Mouse (Mus musculus): Measurements from ENCODE around the gene Lrfn1. TPM values are rescaled to one million over a fixed set of nuclear protein-coding genes. Genes with fewer than 3 reads are reported as not detected.

The Lrfn1 gene
- polyA plus RNA-seq, 1 experiment from 2014 or later = 0.97 TPM

- Histone ChIP-seq H3K36me3 (ENCODE audit: insufficient read depth, low read length) (no peaks in the 10 kb centered on the region), H3K27me3 (replicated peaks; ENCODE audit: insufficient read depth, low read length) (no peaks in the 10 kb centered on the region), H3K4me1 (ENCODE audit: insufficient read depth, low read depth, low read length) (no peaks in the 10 kb centered on the region), H3K4me3 (ENCODE audit: low read depth, low read length) (no peak overlapping the region), H3K27ac (ENCODE audit: low read length) (no peak overlapping the region), H3K4me2 (replicated peaks; ENCODE audit: low read depth, low read length) (no peak overlapping the region), H3K9me3 (ENCODE audit: low read length) (no peaks in the 10 kb centered on the region), H3K9ac (replicated peaks; ENCODE audit: low read depth) (no peak overlapping the region)
- no peak for TF ChIP-seq CTCF (IDR thresholded peaks at IDR 0.05)
- no peak for TF ChIP-seq EP300 (IDR thresholded peaks at IDR 0.05)
- ATAC-seq (no peak), DNase-seq (ENCODE audit: low spot score) (no peak)
- WGBS = 78% methylated on average over 13 of the region's 13 CpGs
Observed at GRCm38 (mm10) chr7:28444344-28444974, 7.3 kb upstream of the Lrfn1 start.

GRCm38 (mm10) chr7:28446446-28446845 is 5.3 kb upstream of the Lrfn1 start:
- Histone ChIP-seq H3K27me3 (replicated peaks; ENCODE audit: insufficient read depth, low read length) (no peaks in the 10 kb centered on the region), H3K4me3 (ENCODE audit: low read depth, low read length) (no peak overlapping the region), H3K27ac (ENCODE audit: low read length) (no peak overlapping the region), H3K9ac (replicated peaks; ENCODE audit: low read depth) (no peak overlapping the region), H3K36me3 (ENCODE audit: insufficient read depth, low read length) (no peaks in the 10 kb centered on the region), H3K9me3 (ENCODE audit: low read length) (no peaks in the 10 kb centered on the region), H3K4me1 (ENCODE audit: insufficient read depth, low read depth, low read length) (no peaks in the 10 kb centered on the region), H3K4me2 (replicated peaks; ENCODE audit: low read depth, low read length) (no peak overlapping the region)
- peak; percentile 47 for DNase-seq (ENCODE audit: low spot score)
- TF ChIP-seq EP300 (IDR thresholded peaks at IDR 0.05) = no peak
- TF ChIP-seq CTCF (IDR thresholded peaks at IDR 0.05) = peak; percentile 87
- no peak for ATAC-seq
- WGBS = 13% methylated on average over 12 of the region's 12 CpGs

GRCm38 (mm10) chr7:28447101-28447830 is 4.5 kb upstream of the Lrfn1 start:
- Histone ChIP-seq H3K27ac (ENCODE audit: low read length) (no peak overlapping the region), H3K4me1 (ENCODE audit: insufficient read depth, low read depth, low read length) (no peaks in the 10 kb centered on the region), H3K9ac (replicated peaks; ENCODE audit: low read depth) (no peak overlapping the region), H3K36me3 (ENCODE audit: insufficient read depth, low read length) (no peaks in the 10 kb centered on the region), H3K9me3 (ENCODE audit: low read length) (no peaks in the 10 kb centered on the region), H3K4me3 (ENCODE audit: low read depth, low read length) (no peak overlapping the region), H3K4me2 (replicated peaks; ENCODE audit: low read depth, low read length) (no peak overlapping the region), H3K27me3 (replicated peaks; ENCODE audit: insufficient read depth, low read length) (no peaks in the 10 kb centered on the region)
- no peak for DNase-seq (ENCODE audit: low spot score)
- 28% methylated on average over 12 of the region's 12 CpGs for WGBS
- no peak for TF ChIP-seq CTCF (IDR thresholded peaks at IDR 0.05)
- no peak for TF ChIP-seq EP300 (IDR thresholded peaks at IDR 0.05)
- no peak for ATAC-seq

GRCm38 (mm10) chr7:28447865-28448820 is 3.6 kb upstream of the Lrfn1 start:
- no peaks in the 10 kb centered on the region for H3K9me3 ChIP-seq (ENCODE audit: low read length)
- no peak for TF ChIP-seq CTCF (IDR thresholded peaks at IDR 0.05)
- TF ChIP-seq EP300 (IDR thresholded peaks at IDR 0.05) = no peak
- no peaks in the 10 kb centered on the region for H3K27me3 ChIP-seq (replicated peaks; ENCODE audit: insufficient read depth, low read length)
- H3K27ac ChIP-seq (ENCODE audit: low read length) = no peak overlapping the region
- no peaks in the 10 kb centered on the region for H3K4me1 ChIP-seq (ENCODE audit: insufficient read depth, low read depth, low read length)
- DNase-seq (ENCODE audit: low spot score) = no peak
- H3K9ac ChIP-seq (replicated peaks; ENCODE audit: low read depth) = no peak overlapping the region
- no peak overlapping the region for H3K4me2 ChIP-seq (replicated peaks; ENCODE audit: low read depth, low read length)
- no peak overlapping the region for H3K4me3 ChIP-seq (ENCODE audit: low read depth, low read length)
- WGBS = 59% methylated on average over 13 of the region's 13 CpGs
- no peaks in the 10 kb centered on the region for H3K36me3 ChIP-seq (ENCODE audit: insufficient read depth, low read length)
- no peak for ATAC-seq

GRCm38 (mm10) chr7:28452361-28453005 is 703 bp downstream of the Lrfn1 start:
- Histone ChIP-seq H3K4me2 (replicated peaks; ENCODE audit: low read depth, low read length) (peak overlapping the region; percentile 99), H3K9me3 (ENCODE audit: low read length) (no peaks in the 10 kb centered on the region), H3K36me3 (ENCODE audit: insufficient read depth, low read length) (no peaks in the 10 kb centered on the region), H3K27me3 (replicated peaks; ENCODE audit: insufficient read depth, low read length) (no peaks in the 10 kb centered on the region), H3K9ac (replicated peaks; ENCODE audit: low read depth) (peak overlapping the region; percentile 41), H3K4me1 (ENCODE audit: insufficient read depth, low read depth, low read length) (no peaks in the 10 kb centered on the region), H3K4me3 (ENCODE audit: low read depth, low read length) (peak overlapping the region; percentile 63), H3K27ac (ENCODE audit: low read length) (no peak overlapping the region)
- ATAC-seq (peak; percentile 31), DNase-seq (ENCODE audit: low spot score) (no peak)
- 3% methylated on average over 17 of the region's 24 CpGs for whole genome bisulfite sequencing
- TF ChIP-seq EP300 (IDR thresholded peaks at IDR 0.05) = no peak
